Mouse (Mus musculus) thymus, adult 18-20 months (tissue): ENCODE results near the gene Aph1a.
"Not testable (repeated sequence)": the region's sequence is repeated elsewhere in the genome, so short reads cannot be mapped to it uniquely, and the experiment has no call there.

Experiments used
- DNase-seq, 2 experiments: peaks; one replicate each; pipeline ENCODE4 v3.0.0; 2022; ENCODE audit warnings: mixed read lengths in 2 of 2

Aph1a gene

DNA sequence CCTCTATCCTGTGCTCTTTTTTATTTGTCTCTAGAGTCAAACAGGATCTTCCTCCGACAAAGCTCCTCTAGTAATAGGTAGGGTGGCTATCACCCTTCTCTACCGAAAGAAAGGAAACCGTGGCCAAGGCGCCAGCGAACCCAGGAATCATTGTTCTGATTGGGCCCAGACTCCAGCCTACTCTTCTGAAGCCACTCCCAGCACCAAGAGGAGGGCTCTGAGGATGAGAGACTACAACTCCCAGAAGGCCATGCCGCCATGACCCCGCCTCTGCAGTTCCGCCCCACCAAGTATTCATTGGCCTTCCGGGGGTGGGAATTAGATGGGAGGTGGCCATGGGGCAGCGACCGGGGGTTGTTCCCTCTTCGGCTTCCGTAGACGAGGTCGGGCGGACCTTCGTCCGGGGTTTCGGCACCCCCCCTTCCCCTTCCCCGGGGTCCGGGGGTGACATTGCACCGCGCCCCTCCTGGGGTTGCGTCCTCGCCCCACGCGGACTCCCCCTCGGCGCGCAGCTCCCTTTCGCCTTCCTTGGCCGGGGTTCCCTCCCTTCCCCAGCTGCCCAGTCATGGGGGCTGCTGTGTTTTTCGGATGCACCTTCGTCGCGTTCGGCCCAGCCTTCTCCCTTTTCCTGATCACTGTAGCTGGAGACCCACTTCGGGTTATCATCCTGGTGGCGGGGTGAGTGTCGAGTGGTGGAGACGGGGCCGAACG lies at the start of gene Aph1a:
TSS of gene Aph1a (plus strand) at position 364 of the 711 bp plus-strand sequence.
- peak; percentile 94 to 97 for DNase-seq

DNA sequence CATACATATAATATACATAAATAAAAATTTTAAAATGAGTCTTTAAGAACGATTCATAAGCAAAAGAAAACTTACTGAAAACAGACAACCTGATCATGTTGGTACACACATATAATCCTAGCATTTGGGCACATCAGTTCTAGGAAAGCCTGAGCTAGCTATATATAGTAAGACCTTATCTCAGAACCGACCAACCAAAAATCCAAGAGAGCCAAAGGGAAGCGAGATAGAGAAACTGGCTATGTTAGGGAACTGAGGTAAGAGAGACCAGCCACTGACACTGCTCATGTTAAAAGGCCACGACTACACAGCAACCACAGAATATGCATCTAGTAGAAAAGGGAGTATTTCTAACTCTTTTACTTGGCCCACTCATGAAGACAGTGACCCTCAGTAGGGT lies 43.2 kb upstream of the Aph1a start:
- DNase-seq = no peak

DNA sequence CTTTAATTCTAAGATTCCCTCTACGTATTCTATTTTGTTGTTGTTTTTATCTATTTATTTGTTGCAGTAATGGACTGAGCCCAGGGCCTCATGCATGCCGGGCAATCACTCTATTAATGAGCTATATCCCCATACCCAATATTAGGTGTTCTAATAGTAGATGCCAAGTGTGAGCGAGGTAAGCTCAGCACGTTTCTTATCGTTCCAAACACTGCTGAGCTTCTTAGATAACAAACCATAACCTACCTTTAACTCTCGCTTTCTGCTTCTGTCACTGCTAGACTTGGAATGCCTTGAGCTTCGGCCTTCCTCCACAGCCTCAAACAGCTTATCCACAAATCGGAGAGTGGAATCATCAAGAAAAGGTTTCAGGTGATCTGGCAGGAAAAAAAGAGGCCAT lies 42.5 kb upstream of the Aph1a start:
- DNase-seq = no peak

DNA sequence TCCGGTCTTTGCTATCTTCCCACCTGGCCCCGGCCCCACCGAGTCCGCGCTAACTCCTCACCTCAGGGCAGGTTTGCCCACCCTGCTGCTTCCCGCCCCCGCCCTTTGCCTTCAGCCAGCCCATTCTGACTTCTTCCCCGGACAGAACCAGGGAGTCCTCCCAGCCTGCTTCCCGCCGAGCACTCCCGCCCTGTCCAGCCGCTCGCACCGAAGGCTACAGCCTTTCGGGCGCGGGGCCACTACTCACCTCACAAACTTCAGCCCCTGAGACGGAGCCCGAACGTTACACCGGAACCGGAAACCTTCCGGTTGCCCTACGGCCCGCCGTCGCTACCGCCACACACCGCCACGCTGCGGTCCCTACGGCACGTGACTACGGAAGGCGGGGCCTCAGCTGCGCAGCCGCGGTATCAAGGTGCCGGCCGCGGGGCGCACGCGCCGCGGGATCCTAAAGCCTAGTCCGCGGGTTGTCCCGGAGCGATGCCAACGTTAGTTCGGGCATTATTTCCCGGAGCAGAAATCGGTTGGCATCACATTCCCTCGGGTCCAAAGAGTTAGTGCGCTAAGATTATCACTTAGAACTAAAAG lies 38.2 kb upstream of the Aph1a start, which contains the start of gene Prpf3:
TSS of gene Prpf3 (minus strand) at position 384 of the 588 bp plus-strand sequence.
- peak; percentile 87 to 88 for DNase-seq

DNA sequence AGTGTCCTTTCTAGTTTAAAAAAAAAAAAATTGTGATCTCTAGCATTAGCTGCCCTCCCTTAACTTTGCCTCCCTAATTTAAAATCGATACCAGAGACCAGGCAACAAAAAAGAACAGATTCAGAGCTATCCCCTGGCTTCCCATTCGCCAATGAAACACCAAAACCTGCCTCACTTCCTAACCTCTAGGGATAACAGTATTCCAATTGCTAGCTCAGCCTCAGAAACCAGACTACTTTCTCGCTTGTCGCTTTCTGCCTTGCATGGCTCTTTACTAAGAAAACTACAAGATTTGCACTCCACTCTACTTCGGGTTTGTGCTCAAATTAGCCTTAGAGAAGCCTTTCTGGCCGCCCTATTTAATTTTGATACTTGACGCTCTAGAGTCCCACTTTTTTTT lies 37.7 kb upstream of the Aph1a start:
- DNase-seq = no peak

DNA sequence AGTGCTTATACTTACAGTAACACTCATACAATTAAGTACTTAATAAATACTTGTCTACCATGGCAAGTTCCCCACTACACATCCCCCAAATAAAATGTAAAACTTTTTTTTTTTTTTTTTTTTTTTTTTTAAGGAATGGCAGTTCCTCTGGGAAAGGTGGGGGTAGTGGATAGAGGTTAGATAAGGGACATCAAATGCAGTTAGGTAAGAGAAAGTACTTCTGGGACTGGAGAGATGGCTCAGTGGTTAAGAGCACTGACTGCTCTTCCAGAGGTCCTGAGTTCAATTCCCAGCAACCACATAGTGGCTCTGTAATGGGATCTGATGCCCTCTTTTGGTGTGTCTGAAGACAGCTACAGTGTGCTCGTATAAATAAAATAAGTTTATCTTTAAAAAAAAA lies 36.7 kb upstream of the Aph1a start:
- not testable (repeated sequence) for DNase-seq

DNA sequence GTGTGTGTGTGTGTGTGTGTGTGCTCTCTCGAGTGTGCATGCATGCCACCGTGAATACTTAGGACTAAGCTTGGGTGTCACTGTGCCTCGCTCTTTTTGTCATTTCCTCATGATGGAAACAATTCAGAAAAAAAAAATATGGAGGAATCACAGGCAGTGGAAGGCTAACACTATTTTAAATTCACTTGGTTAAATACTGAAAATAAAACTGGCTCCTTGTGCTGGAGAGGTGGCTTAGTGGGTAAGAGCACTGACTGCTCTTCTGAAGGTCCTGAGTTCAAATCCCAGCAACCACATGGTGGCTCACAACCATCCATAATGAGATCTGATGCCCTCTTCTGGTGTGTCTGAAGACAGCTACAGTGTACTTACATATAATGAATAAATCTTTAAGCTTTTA lies 35.5 kb upstream of the Aph1a start:
- not testable (repeated sequence) for DNase-seq

DNA sequence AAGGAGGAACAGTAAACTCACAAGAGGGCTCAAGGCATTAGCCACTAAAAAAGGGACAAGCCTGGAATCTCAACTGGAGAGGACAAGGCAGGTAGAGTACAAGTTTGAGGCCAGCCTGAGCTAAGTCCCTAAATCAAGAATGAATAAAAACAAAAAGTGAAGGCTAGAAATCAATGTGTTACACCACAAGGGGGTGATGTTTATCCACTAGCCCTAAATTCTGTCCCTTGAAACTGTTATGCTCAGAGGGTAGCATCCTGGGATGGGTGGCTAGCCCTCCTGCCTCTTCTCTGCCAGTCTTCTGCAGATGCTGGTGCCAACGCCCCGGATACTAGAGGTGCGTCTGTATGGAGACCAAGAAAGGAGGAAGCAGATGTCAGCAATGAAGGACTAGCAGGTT lies 33.4 kb upstream of the Aph1a start:
- DNase-seq = no peak

DNA sequence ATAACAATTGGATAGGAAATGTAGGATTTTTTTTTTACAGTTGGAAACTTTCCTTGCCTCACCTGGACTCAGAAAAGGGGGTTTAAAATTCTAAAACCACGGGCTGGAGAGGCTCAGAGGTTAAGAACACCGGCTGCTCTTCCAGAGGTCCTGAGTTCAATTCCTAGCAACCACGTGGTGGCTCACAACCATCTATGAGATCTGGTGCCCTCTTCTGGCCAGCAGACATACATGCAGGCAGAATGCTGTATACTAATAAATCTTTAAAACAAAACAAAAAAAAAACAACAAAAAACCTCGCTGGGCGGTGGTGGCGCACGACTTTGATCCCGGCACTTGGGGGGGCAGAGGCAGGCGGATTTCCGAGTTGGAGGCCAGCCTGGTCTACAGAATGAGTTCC lies 32.6 kb upstream of the Aph1a start:
- no peak for DNase-seq

DNA sequence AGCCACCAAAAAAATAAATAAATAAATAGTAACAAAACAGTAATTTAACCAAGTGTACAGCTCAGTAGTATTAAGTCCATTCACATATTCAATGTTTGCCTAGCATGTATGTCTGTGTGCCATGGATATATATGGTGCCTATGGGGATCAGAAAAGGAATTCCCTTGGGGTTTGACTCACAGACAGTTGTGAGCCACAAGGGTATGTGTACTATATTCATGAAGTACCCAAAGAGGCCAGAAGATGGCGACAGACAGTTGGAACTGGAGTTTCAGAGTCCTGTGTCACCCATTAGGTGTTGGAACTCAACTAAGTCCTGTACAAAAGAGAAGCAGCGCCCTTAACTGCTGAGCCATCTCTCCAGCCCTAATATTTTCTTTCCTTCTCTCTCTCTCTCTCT lies 32.0 kb upstream of the Aph1a start:
- peak; percentile 11 to 57 for DNase-seq

DNA sequence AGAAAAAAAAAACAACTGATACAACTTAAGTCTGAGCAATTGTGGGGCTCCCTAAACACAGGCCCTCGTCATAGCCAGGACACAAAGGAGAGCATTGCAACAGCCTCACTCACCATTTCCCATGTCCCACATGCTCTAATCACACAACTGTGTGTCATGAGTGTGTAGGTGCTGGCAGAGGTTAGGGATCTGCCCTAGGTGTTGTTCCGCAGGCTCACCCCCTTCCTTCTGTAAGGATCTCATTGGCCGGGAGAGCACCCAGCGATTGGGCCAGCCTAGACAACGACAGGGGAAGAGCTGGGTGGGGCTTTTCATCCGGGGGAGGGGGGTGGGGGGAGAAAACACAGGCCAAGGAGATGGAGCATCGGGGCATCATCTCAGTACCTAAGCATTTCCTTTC lies 30.2 kb upstream of the Aph1a start:
- no peak for DNase-seq

DNA sequence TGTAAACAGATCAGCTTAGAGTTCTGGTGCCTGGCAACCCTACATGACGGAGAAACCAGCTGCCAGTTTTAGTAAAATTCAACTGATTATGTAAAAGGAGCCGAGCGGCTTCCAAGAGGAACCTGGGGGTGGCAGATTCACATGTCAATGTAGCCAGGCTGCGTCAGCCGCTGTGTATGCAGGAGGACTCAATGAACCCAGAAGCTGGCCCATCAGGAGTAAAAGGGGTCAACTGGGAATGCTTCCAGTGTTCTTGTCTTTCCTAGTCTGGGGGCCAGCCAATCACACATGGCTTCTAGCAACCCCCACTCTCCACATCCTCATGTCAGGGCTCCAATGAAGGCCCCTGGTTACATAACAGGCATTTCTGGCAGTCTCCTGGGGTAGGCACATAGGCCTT lies 28.7 kb upstream of the Aph1a start:
- DNase-seq = no peak

DNA sequence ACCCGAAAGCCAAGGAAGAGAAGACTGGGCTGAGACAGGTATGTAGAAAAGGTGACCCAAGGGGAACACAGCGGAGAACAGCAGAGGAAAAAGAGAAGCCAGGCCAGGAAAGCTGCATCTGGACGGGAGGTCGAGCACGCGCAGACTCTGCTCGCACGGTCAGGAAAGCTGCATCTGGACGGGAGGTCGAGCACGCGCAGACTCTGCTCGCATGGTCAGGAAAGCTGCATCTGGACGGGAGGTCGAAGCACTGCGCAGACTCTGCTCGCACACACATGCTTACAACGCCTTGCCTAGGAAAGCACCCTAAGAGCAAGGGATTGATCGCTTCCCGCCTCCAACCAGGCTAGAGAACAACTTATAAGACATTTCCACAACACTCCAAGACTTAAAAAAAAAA lies 28.2 kb upstream of the Aph1a start:
- no peak for DNase-seq

DNA sequence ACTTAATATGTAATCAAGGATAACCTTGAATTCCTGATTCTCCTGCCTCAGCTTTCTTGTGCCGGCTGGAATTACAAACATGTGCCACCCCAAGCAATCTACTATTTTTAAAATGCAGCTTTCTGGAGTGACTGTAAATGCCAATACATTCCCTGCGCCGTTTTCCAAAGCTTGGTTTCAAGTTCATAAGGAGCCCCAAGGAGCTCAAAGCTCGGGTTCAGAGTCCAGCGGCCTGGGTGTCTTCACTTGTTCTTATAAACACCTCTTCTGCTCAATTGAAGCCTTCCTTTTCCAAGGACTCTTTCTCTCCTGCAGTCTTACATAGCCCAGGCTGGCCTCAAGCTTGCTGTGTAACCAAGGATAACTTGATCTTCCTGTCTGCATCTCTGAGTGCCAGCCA lies 27.7 kb upstream of the Aph1a start:
- DNase-seq = no peak

DNA sequence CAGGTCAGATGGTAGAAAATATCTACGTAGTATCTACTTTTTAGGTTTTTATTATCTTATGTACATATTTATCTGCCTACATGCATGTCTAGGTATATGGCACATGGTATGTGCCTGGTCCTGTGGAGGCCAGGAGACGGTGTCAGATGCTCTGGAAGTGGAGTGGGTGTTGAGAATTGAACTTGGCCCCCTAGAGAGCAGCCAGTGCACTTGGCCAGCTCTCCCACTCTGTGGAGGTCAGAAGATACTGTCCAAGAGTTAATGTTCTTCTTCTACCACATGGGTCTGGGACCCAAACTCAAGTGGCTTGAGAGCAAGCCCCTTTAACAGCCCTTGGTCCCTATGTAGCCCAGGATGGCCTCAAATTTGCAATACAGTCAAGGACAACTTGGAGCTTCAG lies 26.4 kb upstream of the Aph1a start:
- no peak for DNase-seq

DNA sequence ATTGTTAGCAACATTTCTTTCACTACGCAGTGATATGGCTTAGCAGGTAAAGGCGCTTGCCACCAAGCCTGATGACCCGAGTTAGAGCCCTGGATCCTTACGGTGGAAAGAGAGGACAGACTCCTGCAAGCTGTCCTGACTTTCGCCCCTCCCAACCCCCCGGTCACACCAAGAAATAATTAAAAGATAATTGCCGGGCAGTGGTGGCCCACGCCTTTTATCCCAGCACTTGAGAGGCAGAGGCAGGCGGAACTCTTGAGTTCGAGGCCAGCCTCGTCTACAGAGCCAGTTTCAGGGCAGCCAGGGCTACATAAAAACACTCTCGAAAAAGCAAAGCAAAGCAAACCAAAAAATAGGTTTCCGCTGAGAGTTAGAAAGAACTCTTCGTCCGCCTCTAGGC lies 22.8 kb upstream of the Aph1a start:
- no peak for DNase-seq

DNA sequence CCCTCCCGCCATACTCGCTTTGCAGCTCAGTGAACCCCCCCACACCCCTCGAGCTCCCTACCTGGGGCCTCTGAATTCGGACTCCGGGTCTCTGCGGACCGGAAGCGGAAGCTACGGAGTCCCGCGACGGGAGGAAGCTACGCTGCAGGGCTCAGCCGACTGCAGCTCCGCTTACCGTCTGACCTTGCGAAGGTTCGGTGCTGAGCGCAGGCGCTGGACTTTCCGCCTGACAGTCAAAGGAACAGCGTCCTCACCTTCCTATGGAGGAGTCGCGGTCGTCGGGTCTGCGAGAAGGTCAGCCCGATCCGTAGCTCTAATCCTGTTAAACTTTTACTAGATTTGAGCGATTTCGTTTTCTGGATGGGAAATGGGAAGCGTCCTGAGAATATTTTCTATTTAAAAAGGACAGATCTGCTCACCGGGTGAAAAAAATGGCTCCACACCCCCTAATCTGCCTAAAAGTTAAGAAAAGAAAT lies 22.3 kb upstream of the Aph1a start, which contains the start of gene Mrps21:
TSS of gene Mrps21 (minus strand) at position 128 of the 476 bp plus-strand sequence.
- peak; percentile 76 to 79 for DNase-seq

DNA sequence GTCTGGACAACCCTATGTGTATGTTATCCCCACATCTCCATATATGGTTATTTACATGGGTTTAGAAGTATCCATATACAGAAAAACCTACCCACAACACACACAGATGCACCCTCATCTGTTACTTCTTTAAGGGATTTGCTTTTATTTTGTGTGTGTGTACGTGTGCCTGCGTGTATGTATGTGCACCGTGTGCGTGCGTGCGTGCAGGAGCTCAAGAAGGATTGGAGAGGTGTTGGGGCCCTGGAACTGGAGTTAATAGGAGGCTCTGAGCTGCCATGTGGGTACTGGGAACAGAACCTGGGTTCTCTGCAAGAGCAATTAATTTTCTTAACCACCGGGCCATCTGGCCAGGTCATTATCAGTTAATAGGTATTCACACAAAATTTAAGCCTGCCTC lies 21.7 kb upstream of the Aph1a start:
- no peak for DNase-seq

DNA sequence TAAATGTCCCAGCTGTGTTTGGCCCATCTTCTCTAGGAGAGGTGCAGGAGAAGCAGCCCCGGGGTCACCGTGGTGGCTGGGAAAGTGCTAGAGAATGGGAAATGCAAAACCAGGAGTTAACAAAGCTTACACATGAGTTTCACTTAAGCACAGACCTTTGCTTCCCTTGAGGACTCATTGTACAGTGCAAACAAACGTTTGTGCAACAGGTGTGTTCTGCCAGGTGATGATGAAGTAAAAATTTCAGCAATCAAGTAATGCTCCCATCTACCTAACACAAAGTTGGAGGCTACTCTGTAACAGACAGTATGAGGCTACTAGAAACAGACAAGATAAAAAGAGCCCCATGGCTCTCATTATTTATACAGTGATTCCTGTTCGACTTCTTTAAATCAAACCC lies 14.7 kb upstream of the Aph1a start:
- DNase-seq = no peak

DNA sequence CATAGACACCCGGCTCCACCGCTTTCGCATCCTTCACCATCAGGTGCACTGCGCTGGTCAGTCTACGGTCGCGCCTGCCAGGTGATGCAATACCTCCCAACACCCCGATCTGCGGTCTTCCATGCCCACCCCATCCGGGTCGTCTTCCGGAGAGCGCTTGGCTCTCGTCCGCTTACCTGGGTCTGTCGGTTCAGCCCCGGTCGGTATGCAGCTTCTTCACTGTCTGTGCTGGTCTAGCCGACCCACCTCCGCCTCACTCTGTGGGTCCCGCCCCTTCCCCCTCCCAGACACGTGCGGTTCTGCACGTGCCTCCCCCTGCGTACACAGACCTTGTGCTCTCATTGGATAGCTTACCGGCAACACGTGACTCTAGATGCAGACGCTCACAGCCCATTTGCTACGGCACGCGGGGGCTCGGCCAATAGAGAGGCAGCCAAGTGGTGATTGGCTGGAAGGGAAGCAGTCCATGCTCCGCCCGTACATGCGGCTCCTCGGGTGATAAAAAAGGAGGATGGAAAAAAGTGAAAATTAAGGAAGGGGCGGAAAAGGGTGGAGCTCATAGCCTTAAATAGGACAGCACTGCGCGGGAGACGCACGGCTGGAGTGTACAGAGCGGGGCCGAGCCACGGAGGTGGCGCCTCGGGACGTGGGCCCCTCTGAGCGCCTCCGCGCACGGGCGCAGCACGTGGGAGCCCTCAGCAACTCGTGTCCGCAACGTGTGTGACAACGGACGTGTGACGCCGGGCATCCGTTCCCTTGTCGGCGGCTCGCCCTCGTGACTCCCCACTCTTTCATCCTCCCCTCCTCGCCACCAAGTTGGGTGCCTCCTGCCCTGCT lies 11.6 kb upstream of the Aph1a start, which contains the start of gene Ciart:
TSS of gene Ciart (minus strand) at position 273 of the 837 bp plus-strand sequence.
- peak; percentile 87 to 91 for DNase-seq

DNA sequence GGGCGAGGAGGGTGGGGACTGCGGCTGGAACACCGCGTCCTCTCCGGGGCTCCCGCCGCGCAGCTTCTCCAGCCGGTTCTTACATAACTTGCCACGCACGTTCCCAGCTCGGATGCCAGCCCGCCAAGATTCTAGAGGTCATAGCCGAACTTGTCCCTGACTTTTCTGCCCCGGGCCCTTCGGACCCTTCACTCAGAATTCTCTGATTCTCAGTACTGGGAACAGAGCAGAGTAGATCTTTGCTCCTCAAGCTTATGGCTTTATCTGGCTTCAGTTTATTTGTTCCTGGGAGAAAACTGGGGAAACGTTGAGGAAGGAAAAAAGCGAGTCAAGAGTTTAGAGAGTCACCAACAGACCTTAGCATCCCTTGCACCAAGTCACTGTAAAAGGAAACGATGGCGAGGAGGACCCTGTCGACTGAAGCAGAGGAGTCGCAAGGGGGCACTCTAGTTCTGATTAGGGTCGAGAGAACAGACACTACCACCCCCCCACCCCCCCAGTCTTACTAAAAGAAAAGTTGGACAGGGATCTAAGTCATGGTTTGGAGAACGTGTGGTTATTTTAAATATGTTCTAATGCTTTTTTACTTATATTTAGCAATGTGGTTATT lies 10.8 kb upstream of the Aph1a start:
- peak; percentile 44 to 61 for DNase-seq

DNA sequence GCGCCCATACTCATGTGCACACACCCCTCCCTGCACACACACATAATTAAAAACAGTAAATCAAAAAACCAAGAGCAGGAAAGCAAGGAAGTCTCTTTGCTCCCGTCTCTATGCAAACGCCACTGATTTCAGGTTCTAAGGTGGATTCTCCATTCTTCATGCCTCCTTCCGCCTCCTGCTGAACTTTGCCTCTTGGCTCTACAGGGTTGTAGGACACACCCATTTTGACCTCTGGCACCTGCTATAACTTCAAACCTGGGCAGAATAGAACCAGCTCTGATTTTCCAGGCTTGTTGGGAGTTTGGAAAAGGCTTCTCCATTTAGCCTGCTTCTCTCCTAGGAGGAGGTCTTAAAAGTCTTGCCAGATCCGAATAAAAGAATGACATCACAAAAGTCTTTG lies 9.4 kb upstream of the Aph1a start:
- DNase-seq = no peak

DNA sequence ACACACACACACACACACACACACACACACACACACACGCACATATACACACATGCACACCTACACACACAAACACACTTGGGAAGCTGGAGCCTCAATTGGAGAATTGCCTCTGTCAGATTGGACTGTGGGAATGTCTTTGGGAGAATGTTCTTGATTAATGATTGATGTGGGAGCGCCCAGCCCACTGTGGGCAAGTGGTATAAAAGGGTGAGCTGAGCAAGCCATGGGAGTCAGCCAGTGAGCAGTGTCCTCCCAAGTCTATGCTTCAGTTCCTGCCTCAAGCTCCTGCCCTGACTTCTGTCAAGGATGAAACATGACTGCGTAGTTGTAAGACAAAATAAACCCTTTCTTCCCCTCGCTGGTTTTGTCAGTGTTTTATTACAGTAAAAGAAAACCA lies 6.2 kb upstream of the Aph1a start:
- DNase-seq = no peak
